Mouse (Mus musculus) adrenal gland, postnatal 10 days (tissue): ENCODE measurements around the gene Elp4. TPM values are rescaled to one million over a fixed set of nuclear protein-coding genes. Genes with fewer than 3 reads are reported as not detected.

Source experiments
- total RNA-seq, 2 experiments: library from RNA; stranded (reverse); gene quantifications; 2 replicates each; pipeline ENCODE4 v1.2.3; 2021

The Elp4 gene
- total RNA-seq, 2 experiments from 2014 or later: 18.0 to 21.2 TPM

Other genes starting within 250 kb of the Elp4 start
- gene Pax6, start 235.7 kb downstream of the Elp4 start, total RNA-seq: under 1 TPM in 1 of 2 experiments, not detected in 1; 0.36 TPM
- gene Immp1l, start 74 bp upstream of the Elp4 start, total RNA-seq: 10 to 100 TPM; 50.2 to 50.9 TPM
- 10 to 100 TPM; 21.4 to 24.4 TPM for gene Dnajc24, start 99.0 kb upstream of the Elp4 start, total RNA-seq